Mouse (Mus musculus) embryonic facial prominence, embryonic 14.5 days (tissue): ENCODE measurements at regions not wholly inside any gene's neighbourhood (a gene's known extent, or its start where the extent isn't known, plus 50 kb on each side); places are given as distances from the start of the nearest gene placed in this dataset.
A peak's percentile ranks its signal among the peaks of the same experiment; 100 is the strongest.

Experiments
- ATAC-seq: fragments of 200-750 bp; cut with Nextera tagmentation; 2 replicates; pipeline ENCODE4 v1.8.0; 2017; ENCODE audit warnings: low read depth, moderate number of reproducible peaks, moderate TSS enrichment
- DNase-seq: peaks from one replicate; pipeline ENCODE4 v3.0.0-alpha.2; 2015; ENCODE audit warnings: low spot score
- H3K27ac ChIP-seq: fragments of 300-500 bp; sonication (generic); replicated peaks from 2 replicates; pipeline ENCODE4 v1.5.1; 2014; ENCODE audit warnings: low read depth, mild to moderate bottlenecking, low read length, moderate library complexity
- H3K27me3 ChIP-seq: fragments of 300-500 bp; sonication (generic); replicated peaks from 2 replicates; pipeline ENCODE4 v1.6.1; 2014; ENCODE audit warnings: low read length; ENCODE audit not compliant: control insufficient read depth, insufficient read depth
- H3K36me3 ChIP-seq: fragments of 300-500 bp; sonication (generic); 2 replicates; pipeline ENCODE4 v1.6.1; 2014; ENCODE audit warnings: low read length, mixed read lengths; ENCODE audit not compliant: control insufficient read depth, insufficient read depth
- H3K4me1 ChIP-seq: fragments of 300-500 bp; sonication (generic); 2 replicates; pipeline ENCODE4 v1.6.1; 2014; ENCODE audit warnings: antibody characterized with exemption, low read length; ENCODE audit not compliant: control insufficient read depth, insufficient read depth
- H3K4me2 ChIP-seq: fragments of 300-500 bp; sonication (generic); 2 replicates; pipeline ENCODE4 v1.6.1; 2014; ENCODE audit warnings: low read depth, mild to moderate bottlenecking, low read length, moderate library complexity, mixed read lengths
- H3K4me3 ChIP-seq: fragments of 300-500 bp; sonication (generic); 2 replicates; pipeline ENCODE4 v1.5.1; 2014; ENCODE audit warnings: low read depth, mild to moderate bottlenecking, low read length
- H3K9ac ChIP-seq: fragments of 300-500 bp; sonication (generic); 2 replicates; pipeline ENCODE4 v1.6.1; 2014; ENCODE audit warnings: low read depth, mild to moderate bottlenecking, low read length, moderate library complexity, mixed read lengths
- H3K9me3 ChIP-seq: fragments of 300-500 bp; sonication (generic); 2 replicates; pipeline ENCODE4 v1.6.1; 2016; ENCODE audit warnings: low read length; ENCODE audit not compliant: control insufficient read depth
- WGBS: fragments of 180-500 bp; shearing (Covaris S2); extraction: QIAGEN DNeasy Blood & Tissue Kit; methylation state at CpG from one replicate; pipeline ENCODE4 v1.1.7; 2014; 5-methylcytosine and 5-hydroxymethylcytosine counted together

DNA sequence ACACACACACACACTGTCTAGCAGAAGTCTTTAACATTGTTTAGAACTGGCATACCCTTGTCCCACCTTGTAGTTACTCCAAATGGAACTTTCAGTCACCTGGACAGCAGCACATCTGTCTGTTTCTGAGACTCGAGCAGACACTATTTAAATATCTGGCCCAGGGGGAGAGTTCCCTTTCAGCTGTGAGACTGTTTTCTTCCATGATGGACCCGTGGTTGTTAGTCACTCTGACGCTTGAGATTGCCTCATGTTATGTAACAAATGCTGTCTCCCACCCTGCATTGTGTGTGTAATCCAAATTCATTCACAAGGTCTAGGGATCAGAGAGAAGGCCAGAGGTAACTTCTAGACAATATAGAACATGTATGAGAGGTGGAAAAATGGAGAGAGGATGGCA lies 174.2 kb downstream of the Otol1 start:
- DNase-seq, result no peak
- H3K4me3 ChIP-seq, result no peak overlapping the region
- H3K27me3 ChIP-seq, result no peaks in the 10 kb centered on the region
- H3K27ac ChIP-seq, result no peak overlapping the region
- H3K9ac ChIP-seq, result no peak overlapping the region
- 49% methylated on average over 3 of the region's 3 CpGs for WGBS
- H3K36me3 ChIP-seq, result no peaks in the 10 kb centered on the region
- no peak for ATAC-seq
- no peak overlapping the region for H3K4me2 ChIP-seq
- H3K9me3 ChIP-seq, result no peaks in the 10 kb centered on the region
- no peaks in the 10 kb centered on the region for H3K4me1 ChIP-seq

DNA sequence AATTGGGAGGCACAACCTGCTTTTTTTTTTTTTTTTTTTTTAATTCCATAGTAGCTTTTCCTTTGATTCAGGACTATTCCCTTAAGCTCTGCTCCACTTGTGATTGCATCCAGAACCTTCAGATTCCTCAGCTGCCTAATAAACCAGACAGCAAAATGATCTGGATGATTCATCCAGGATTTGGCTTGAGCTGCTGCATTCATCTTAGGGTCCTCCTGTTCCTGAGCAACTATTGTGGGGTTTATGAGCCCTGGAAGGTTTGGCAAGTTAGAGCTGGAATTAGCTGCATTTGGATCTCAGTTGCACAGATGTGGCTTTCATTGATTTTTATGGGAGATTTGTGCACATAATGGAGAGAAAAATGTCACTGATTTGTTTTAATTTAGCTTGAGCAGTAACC lies 183.3 kb downstream of the Otol1 start:
- Histone ChIP-seq H3K27ac (no peak overlapping the region), H3K4me2 (no peak overlapping the region), H3K9me3 (no peaks in the 10 kb centered on the region), H3K4me1 (no peaks in the 10 kb centered on the region), H3K27me3 (no peaks in the 10 kb centered on the region), H3K4me3 (no peak overlapping the region), H3K36me3 (no peaks in the 10 kb centered on the region), H3K9ac (no peak overlapping the region)
- peak; percentile 56 for DNase-seq
- ATAC-seq, result no peak

DNA sequence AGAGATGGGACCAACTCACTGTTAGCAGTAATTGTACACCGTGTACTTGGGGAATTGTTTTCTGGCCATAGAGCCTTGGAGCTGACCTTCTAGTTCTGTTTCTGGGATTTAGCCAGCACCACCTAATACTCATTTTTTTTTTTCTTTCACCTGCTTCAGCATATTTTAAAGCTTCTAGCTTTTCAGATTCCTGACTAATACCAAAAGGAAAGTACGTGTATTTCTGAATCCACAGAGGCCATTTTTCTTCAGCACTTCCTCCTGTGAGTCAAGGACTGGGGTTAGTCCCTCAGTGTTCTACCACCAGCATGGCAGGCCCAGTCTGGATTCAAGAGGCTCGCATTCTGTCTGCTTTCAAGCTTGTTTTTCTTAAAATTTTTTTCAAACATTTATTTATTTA lies 189.3 kb downstream of the Otol1 start:
- Histone ChIP-seq H3K27ac (no peak overlapping the region), H3K27me3 (no peaks in the 10 kb centered on the region), H3K9ac (no peak overlapping the region), H3K9me3 (no peaks in the 10 kb centered on the region), H3K4me3 (no peak overlapping the region), H3K36me3 (no peaks in the 10 kb centered on the region), H3K4me1 (no peaks in the 10 kb centered on the region), H3K4me2 (no peak overlapping the region)
- ATAC-seq (no peak), DNase-seq (no peak)
- WGBS, result 85% methylated on average over 3 of the region's 3 CpGs

DNA sequence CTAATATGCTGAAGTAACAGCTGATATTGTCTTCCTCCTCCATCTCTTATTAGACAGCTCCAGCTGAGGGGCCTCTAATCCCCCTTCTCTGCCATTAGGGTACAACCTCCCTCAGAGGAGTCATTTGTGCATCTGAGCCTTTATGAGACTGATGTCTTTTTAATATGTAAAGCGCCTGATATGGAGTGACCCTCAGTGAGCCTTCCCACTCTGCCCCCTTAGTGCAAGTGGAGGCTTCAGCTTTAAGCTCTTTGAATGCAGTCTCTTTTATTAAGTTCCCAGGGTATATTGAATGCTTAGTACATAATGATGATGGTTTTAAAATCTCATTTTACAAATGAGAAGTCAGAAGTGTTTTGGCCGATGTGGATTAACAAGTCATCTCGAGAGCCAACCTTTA lies 191.5 kb downstream of the Otol1 start:
- no peak overlapping the region for H3K4me2 ChIP-seq
- no peak for DNase-seq
- no peaks in the 10 kb centered on the region for H3K36me3 ChIP-seq
- no peak overlapping the region for H3K9ac ChIP-seq
- ATAC-seq, result no peak
- no peaks in the 10 kb centered on the region for H3K9me3 ChIP-seq
- no peak overlapping the region for H3K4me3 ChIP-seq
- H3K27ac ChIP-seq, result no peak overlapping the region
- WGBS, result 72% methylated on average over 3 of the region's 3 CpGs
- H3K27me3 ChIP-seq, result no peaks in the 10 kb centered on the region
- H3K4me1 ChIP-seq, result no peaks in the 10 kb centered on the region

DNA sequence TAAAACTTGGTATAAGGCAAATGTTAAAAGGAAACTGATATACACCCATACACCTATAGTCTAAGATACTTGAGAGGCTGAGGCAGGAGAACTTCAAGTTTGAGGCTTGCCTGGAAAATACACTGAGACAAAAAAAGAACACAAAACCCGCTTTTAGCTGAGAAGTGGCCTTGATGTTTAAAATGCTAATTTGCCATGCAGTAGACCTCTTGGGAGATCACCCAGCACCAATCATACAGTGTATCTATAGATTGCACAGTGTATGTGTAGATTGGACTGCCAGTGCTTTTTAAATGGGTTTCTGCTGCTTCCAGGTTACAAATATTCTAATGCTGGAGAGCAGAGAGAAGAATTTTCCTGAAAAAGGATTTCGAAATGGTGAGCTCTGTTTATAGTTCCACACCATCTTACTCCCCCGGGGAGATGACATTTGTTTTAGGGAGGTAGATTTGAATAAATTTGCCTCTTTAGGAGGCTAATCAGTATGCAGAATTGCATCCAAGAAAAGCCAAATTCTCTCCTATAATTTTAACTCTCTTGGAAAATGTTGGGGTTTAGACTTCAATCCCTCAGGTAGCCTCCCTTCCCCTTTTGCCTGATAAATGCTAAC lies 194.0 kb downstream of the Otol1 start:
- no peak overlapping the region for H3K9ac ChIP-seq
- H3K27ac ChIP-seq, result no peak overlapping the region

DNA sequence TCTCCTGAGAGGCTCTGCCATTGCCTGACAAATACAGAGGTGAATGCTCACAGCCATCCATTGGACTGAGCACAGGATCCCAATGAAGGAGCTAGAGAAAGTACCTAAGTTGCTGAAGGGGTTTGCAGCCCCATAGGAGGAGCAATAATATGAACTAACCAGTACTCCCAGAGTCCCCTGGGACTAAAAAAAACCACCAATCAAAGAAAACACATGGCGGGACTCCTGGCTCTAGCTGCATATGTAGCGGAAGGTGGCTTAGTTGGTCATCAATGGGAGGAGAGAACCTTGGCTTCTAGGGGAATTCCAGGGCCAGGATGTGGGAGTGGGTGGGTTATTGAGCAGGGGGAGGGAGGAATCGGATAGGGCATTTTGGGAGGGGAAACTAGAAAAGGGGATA lies 207.8 kb downstream of the Otol1 start:
- H3K4me3 ChIP-seq, result no peak overlapping the region
- no peak overlapping the region for H3K27ac ChIP-seq
- WGBS, result 75% methylated on average over 3 of the region's 3 CpGs
- H3K36me3 ChIP-seq, result no peaks in the 10 kb centered on the region
- no peak for ATAC-seq
- DNase-seq, result no peak
- no peaks in the 10 kb centered on the region for H3K4me1 ChIP-seq
- no peak overlapping the region for H3K9ac ChIP-seq
- no peak overlapping the region for H3K4me2 ChIP-seq
- no peaks in the 10 kb centered on the region for H3K9me3 ChIP-seq
- no peaks in the 10 kb centered on the region for H3K27me3 ChIP-seq

More for the DNA sequence above, 194.0 kb downstream of the Otol1 start:
- WGBS, result 74% methylated on average over 3 of the region's 3 CpGs
- ATAC-seq (no peak), DNase-seq (peak; percentile 24)
- H3K4me3 ChIP-seq, result no peak overlapping the region
- no peaks in the 10 kb centered on the region for H3K27me3 ChIP-seq
- H3K36me3 ChIP-seq, result no peaks in the 10 kb centered on the region
- H3K4me1 ChIP-seq, result no peaks in the 10 kb centered on the region
- no peak overlapping the region for H3K4me2 ChIP-seq
- H3K9me3 ChIP-seq, result no peaks in the 10 kb centered on the region

DNA sequence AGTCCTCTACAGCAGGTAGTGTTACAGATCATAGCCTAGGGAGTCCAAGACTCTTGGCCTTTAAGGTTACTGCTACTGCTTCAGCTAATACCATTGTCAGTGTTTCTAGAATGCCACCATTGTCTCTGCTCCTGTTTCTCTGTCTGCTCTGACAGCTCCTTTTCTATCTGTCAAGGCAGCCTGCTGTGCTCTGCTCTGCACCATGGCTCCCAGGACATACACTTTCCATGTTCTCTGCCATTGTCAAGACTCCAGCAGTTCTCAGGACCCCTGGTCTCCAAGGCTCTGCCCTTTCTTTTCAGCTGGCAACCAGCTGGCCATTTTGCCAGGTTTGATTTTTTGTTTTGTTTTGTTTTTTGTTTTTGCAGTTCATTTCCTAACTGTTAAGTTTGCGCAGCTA lies 208.7 kb downstream of the Otol1 start:
- ATAC-seq (no peak), DNase-seq (no peak)
- Histone ChIP-seq H3K36me3 (no peaks in the 10 kb centered on the region), H3K27me3 (no peaks in the 10 kb centered on the region), H3K4me2 (no peak overlapping the region), H3K4me3 (no peak overlapping the region), H3K27ac (no peak overlapping the region), H3K4me1 (no peaks in the 10 kb centered on the region), H3K9ac (no peak overlapping the region), H3K9me3 (no peaks in the 10 kb centered on the region)
- WGBS, result 89% methylated on average over 1 of the region's 1 CpGs

DNA sequence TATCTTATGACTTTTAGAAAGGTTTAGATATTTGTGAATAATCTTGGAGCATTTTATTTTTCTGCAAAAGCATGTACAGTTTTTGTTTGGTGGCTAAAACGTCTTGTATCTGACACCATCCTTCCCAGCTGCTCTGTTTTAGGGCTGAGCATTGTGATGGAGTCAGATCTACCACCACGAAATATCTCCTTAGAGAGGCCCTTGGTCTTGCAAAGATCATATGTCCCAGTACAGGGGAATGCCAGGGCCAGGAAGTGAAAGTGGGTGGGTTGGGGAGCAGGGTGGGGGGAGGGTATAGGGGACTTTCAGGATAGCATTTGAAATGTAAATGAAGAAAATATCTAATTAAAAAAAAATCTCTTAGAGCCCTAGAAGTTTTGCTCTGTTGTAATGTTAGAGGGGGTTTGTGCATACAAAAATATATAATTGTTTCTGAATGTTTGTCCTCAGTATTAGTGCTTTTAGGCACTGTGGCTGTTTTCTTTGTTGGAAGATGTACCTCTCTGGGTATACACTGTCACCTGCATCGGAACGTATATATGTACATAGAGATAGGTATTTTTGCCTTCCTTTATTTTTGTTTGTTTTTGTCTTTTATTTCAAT lies 211.4 kb downstream of the Otol1 start:
- Histone ChIP-seq H3K36me3 (no peaks in the 10 kb centered on the region), H3K9ac (no peak overlapping the region), H3K4me3 (no peak overlapping the region), H3K27me3 (no peaks in the 10 kb centered on the region), H3K4me2 (no peak overlapping the region), H3K4me1 (no peaks in the 10 kb centered on the region), H3K27ac (no peak overlapping the region), H3K9me3 (no peaks in the 10 kb centered on the region)
- ATAC-seq (no peak), DNase-seq (no peak)
- 76% methylated on average over 4 of the region's 4 CpGs for WGBS

DNA sequence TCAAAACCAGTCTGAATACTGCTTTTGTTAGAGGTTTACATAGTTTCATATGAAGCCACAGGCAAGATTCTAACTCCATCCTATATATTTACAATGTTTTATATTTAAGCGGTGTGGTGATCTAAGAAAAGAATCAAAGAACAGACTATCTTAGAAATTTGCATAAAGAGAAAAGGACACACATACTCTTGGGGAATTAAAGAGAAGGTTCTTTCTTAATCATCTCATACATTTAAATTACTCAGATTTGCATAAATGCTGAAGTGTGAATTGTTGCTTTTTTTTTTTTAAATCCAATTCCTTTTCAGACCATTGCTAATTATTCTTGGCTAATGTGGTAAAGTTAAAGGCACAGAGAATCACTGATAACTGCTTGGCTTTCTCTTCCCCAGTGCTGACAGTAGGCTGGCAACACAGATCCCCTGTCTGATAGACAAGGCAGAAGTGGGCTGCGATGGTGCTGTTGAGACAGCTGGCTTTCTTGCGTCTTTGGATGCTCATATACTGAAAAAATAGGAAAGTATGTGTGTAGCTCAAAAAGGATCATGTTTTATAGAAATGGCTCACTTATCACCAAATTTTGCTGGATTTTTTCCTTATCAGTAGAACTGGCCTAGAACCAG lies 216.1 kb downstream of the Otol1 start:
- Histone ChIP-seq H3K4me3 (no peak overlapping the region), H3K9ac (no peak overlapping the region), H3K36me3 (no peaks in the 10 kb centered on the region), H3K27ac (no peak overlapping the region), H3K4me2 (no peak overlapping the region), H3K4me1 (no peaks in the 10 kb centered on the region), H3K9me3 (no peaks in the 10 kb centered on the region), H3K27me3 (no peaks in the 10 kb centered on the region)
- DNase-seq (no peak), ATAC-seq (no peak)
- 75% methylated on average over 3 of the region's 3 CpGs for WGBS
